Mouse (Mus musculus) left cerebral cortex, adult 18-20 months (tissue): ENCODE data around the gene Fcrl1. TPM values are rescaled to one million over a fixed set of nuclear protein-coding genes. Genes with fewer than 3 reads are reported as not detected.
"Not testable (repeated sequence)": the region's sequence is repeated elsewhere in the genome, so short reads cannot be mapped to it uniquely, and the experiment has no call there.

Experiments
- DNase-seq, 2 experiments: peaks; one replicate each; pipeline ENCODE4 v3.0.0; 2021 to 2022; ENCODE audit warnings: low spot score in 2 of 2, mixed read lengths in 1 of 2
- long read RNA-seq, 2 experiments: library from polyadenylated mRNA; stranded (forward); transcript quantifications; one replicate each; pipeline ENCODE4 v2.0.0; 2021
- total RNA-seq, 2 experiments: library from RNA; stranded (reverse); gene quantifications; 2 replicates each; pipeline ENCODE4 v1.2.3; 2021

The Fcrl1 gene
- total RNA-seq: under 1 TPM; 0.26 to 0.30 TPM
- long read RNA-seq, experiment 1: 0 reads
- long read RNA-seq, experiment 2: 0 reads

- DNase-seq: no peak
Observed at GRCm38 (mm10) chr3:87376195-87377165, at the start of gene Fcrl1. Fcrl1 (plus strand) TSS chr3:87376387.

GRCm38 (mm10) chr3:87337899-87338298 is 38.3 kb upstream of the Fcrl1 start:
- no peak for DNase-seq

DNA sequence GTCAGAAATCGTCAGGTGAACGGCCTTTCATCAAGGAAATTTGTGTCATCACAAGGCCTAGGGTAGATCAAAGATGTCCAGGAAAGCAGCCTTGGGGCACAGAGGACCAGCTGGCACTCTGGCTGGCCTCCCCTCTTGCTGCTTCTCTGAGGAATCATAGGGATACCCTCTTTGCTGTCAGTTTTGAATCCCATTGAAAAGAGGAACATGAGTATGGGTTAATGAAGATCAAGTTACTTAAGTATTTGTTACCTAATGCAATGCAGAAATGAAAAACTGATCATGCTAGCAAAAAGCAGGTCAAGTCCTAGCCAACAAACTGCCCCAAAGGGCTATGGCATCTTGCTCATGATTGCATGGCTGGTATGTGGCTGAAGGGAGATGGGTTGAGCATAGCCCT is 25.2 kb upstream of the Fcrl1 start:
- DNase-seq: not testable (repeated sequence)

DNA sequence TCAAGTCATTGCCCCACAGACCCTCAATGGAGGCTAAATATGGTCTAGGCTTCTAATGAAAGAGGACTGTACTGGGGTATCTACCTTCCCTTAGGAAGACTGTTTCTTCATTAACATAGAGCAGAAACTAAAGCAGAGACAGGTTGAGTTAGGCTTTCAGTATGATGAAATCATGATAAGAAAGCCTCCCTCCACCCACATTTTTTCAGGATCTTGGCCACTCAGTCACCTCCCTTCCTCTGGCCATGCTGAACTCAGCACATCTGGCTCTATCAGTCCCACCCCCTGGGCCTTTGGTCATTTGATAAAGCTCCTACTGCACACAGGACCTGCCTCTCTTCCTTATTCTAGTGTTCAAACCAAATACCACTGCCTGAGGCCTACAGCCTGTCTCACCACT is 18.6 kb upstream of the Fcrl1 start, which contains the start of gene Cd5l:
Cd5l (plus strand) TSS at position 301 of the 400 bp plus-strand sequence.
- DNase-seq: no peak

GRCm38 (mm10) chr3:87359215-87359614 is 17.0 kb upstream of the Fcrl1 start:
- DNase-seq: no peak

- DNase-seq: no peak
Observed at GRCm38 (mm10) chr3:87360466-87360865, 15.7 kb upstream of the Fcrl1 start.

- DNase-seq: no peak
Observed at GRCm38 (mm10) chr3:87365691-87366090, 10.5 kb upstream of the Fcrl1 start.

- no peak for DNase-seq
Observed at GRCm38 (mm10) chr3:87367511-87367910, 8.7 kb upstream of the Fcrl1 start.

GRCm38 (mm10) chr3:87369181-87369580 is 7.0 kb upstream of the Fcrl1 start:
- DNase-seq: no peak

DNA sequence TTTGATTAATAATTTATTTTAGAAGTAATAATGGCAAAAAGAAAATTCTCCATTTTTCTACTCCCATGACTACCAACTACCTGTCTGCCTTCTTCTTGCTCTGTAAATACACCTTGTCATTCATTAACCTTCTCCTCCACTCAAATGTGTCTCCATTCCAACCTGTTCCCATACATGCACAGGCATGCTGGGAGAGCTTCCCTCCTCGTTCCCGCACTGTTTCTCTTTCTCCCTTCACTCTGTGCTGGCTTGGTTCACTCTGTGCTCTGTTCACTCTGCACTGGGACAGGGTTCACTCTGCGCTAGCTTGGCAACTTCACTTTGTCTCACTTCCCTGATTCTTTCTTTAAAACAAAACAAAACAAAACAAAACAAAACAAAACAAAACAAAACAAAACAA is 1.0 kb downstream of the Fcrl1 start:
- no peak for DNase-seq

GRCm38 (mm10) chr3:87377719-87378118 is 1.5 kb downstream of the Fcrl1 start:
- DNase-seq: no peak

GRCm38 (mm10) chr3:87379641-87380315 is 3.6 kb downstream of the Fcrl1 start:
- not testable (repeated sequence) for DNase-seq

DNA sequence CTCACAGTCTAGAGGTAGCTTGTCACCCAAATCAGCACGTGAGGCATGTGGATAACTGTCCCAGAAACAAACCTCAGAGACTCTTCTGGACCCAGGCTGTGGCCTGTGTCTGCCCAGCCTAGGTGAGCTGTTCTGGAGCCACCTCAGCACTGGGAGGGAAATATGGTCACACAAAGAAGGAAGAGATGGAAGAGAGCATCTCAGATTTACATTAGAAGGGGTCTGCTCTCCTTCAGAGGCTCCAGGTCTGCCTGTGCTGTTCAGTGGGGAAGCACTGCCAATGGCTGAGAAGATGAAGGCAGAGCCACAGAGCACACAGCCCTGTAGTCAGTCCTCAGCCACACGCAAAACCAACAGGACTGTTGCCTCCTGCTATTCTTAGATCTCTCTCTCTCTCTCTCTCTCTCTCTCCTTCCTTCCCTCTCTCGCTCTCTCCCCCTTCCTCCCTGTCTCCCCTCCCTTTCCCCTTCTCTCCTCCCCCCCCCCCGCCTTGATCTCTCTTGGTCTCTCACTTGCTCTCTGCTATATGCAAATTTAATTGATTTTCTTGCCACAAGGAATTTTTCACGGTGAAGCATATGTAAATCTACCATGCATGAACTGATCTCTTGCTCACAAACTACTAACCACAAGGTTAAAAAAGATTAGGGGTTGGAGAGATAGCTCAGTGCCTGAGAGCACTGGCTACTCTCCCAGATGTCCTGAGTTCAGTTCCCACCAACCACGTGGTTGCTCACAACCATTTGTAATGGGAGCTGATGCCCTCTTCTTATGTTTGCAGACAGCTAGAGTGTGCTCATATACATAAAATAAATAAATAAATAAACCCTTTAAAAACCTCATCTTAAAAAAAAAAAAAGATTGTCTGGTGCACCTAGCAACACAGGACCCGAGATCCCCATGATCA is 5.9 kb downstream of the Fcrl1 start:
- no peak for DNase-seq

- no peak for DNase-seq
Observed at GRCm38 (mm10) chr3:87383308-87383707, 7.1 kb downstream of the Fcrl1 start.

DNA sequence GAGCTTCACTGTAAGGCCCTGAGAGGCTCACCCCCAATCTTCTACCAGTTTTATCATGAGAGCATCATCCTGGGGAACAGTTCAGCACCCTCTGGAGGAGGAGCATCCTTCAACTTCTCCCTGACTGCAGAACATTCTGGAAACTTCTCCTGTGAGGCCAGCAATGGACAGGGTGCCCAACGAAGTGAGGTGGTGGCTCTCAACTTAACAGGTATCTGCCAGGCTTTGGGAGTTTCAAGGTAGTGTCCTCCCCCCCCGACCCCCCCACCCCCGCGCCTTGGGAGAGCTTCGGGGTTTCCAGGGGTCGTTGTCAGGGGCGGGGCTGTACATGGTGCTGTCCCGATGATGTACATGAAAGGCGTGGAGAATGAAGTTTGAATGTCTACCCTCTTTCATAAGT is 8.9 kb downstream of the Fcrl1 start:
- no peak for DNase-seq

GRCm38 (mm10) chr3:87390935-87391334 is 14.7 kb downstream of the Fcrl1 start:
- DNase-seq: no peak

DNA sequence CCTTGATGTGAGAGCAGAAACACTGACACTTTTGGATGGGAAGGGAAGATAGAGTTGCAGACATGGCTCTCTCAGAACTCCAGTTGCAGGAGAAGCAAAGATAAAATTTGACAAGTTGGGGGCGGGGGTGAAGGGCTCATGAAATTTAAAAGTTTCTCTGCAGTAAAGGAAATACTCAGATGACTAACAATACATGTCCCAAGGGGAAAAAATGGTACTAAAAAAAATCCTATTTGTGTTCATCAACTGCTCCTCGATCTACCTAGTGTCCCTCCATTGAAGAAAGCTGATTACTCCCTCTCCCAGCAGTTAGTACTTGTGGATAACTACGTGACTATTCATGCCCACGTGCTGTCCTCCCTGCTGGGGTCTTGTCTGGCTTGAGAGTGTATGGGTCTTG is 22.6 kb downstream of the Fcrl1 start:
- no peak for DNase-seq

- DNase-seq: no peak
Observed at GRCm38 (mm10) chr3:87399906-87400305, 23.7 kb downstream of the Fcrl1 start.

- DNase-seq: no peak
Observed at GRCm38 (mm10) chr3:87401321-87401720, 25.1 kb downstream of the Fcrl1 start.

GRCm38 (mm10) chr3:87408171-87408570 is 32.0 kb downstream of the Fcrl1 start:
- no peak for DNase-seq
